Mouse (Mus musculus): ENCODE measurements around the gene Zfp599. TPM values are rescaled to one million over a fixed set of nuclear protein-coding genes. Genes with fewer than 3 reads are reported as not detected.

Gene Zfp599
- polyA plus RNA-seq, 1 experiment: 0.53 TPM

GRCm38 (mm10) chr9:22278733-22279132 is 19.0 kb upstream of the Zfp599 start:
- Histone ChIP-seq H3K4me2 (ENCODE audit: low read depth) (no peak overlapping the region), H3K79me2 (ENCODE audit: control insufficient read depth, insufficient read depth) (no peaks in the 10 kb centered on the region), H3K36me3 (ENCODE audit: control insufficient read depth, insufficient read depth) (peaks cover 69% of the 10 kb centered on the region), H3K27me3 (ENCODE audit: control insufficient read depth, insufficient read depth, insufficient read length) (no peaks in the 10 kb centered on the region), H3K4me3 (no peak overlapping the region), H3ac (ENCODE audit: control insufficient read depth, insufficient read length) (no peak overlapping the region)
- TF ChIP-seq TCF3 (IDR thresholded peaks at IDR 0.05; ENCODE audit: insufficient read length, low read depth): no peak
- no peak for TF ChIP-seq MYOD1 (IDR thresholded peaks at IDR 0.05; ENCODE audit: control insufficient read depth in 1 of 3, insufficient read length in 2 of 3, low read depth in 2 of 3)
- no peak for TF ChIP-seq TCF12 (IDR thresholded peaks at IDR 0.05; ENCODE audit: insufficient read depth, poor library complexity, severe bottlenecking)
- no peak for TF ChIP-seq SRF (IDR thresholded peaks at IDR 0.05; ENCODE audit: control insufficient read depth, insufficient read length, low read depth)
- no peak for TF ChIP-seq USF1 (IDR thresholded peaks at IDR 0.05; ENCODE audit: low read depth)
- no peak for TF ChIP-seq E2F4 (IDR thresholded peaks at IDR 0.05; ENCODE audit: insufficient read depth)
- no peak for TF ChIP-seq MYOG (IDR thresholded peaks at IDR 0.05; ENCODE audit: control insufficient read depth in 1 of 3, insufficient read depth in 1 of 3, insufficient read length in 2 of 3, low read depth in 2 of 3)
- TF ChIP-seq REST (IDR thresholded peaks at IDR 0.05; ENCODE audit: insufficient read depth, insufficient read length): no peak
- no peak for TF ChIP-seq CEBPB (IDR thresholded peaks at IDR 0.05; ENCODE audit: insufficient read depth, poor library complexity, severe bottlenecking)
- TF ChIP-seq POLR2AphosphoS2 (IDR thresholded peaks at IDR 0.05; ENCODE audit: insufficient read length, low read depth): no peak
- no peak for TF ChIP-seq MAX (IDR thresholded peaks at IDR 0.05; ENCODE audit: low read depth)
- TF ChIP-seq POLR2A (IDR thresholded peaks at IDR 0.05; ENCODE audit: insufficient read length, low read depth): no peak

- Histone ChIP-seq H3K4me3 (no peak overlapping the region), H3K36me3 (ENCODE audit: control insufficient read depth, insufficient read depth) (no peaks in the 10 kb centered on the region), H3K4me2 (ENCODE audit: low read depth) (no peak overlapping the region), H3K79me2 (ENCODE audit: control insufficient read depth, insufficient read depth) (no peaks in the 10 kb centered on the region), H3ac (ENCODE audit: control insufficient read depth, insufficient read length) (no peak overlapping the region), H3K27me3 (ENCODE audit: control insufficient read depth, insufficient read depth, insufficient read length) (no peaks in the 10 kb centered on the region)
- TF ChIP-seq POLR2AphosphoS2 (IDR thresholded peaks at IDR 0.05; ENCODE audit: insufficient read length, low read depth): no peak
- no peak for TF ChIP-seq TCF3 (IDR thresholded peaks at IDR 0.05; ENCODE audit: insufficient read length, low read depth)
- TF ChIP-seq USF1 (IDR thresholded peaks at IDR 0.05; ENCODE audit: low read depth): no peak
- TF ChIP-seq TCF12 (IDR thresholded peaks at IDR 0.05; ENCODE audit: insufficient read depth, poor library complexity, severe bottlenecking): no peak
- no peak for TF ChIP-seq REST (IDR thresholded peaks at IDR 0.05; ENCODE audit: insufficient read depth, insufficient read length)
- no peak for TF ChIP-seq MAX (IDR thresholded peaks at IDR 0.05; ENCODE audit: low read depth)
- no peak for TF ChIP-seq POLR2A (IDR thresholded peaks at IDR 0.05; ENCODE audit: insufficient read length, low read depth)
- TF ChIP-seq MYOD1 (IDR thresholded peaks at IDR 0.05; ENCODE audit: control insufficient read depth in 1 of 3, insufficient read length in 2 of 3, low read depth in 2 of 3): no peak
- no peak for TF ChIP-seq CEBPB (IDR thresholded peaks at IDR 0.05; ENCODE audit: insufficient read depth, poor library complexity, severe bottlenecking)
- no peak for TF ChIP-seq E2F4 (IDR thresholded peaks at IDR 0.05; ENCODE audit: insufficient read depth)
- TF ChIP-seq SRF (IDR thresholded peaks at IDR 0.05; ENCODE audit: control insufficient read depth, insufficient read length, low read depth): no peak
- no peak for TF ChIP-seq MYOG (IDR thresholded peaks at IDR 0.05; ENCODE audit: control insufficient read depth in 1 of 3, insufficient read depth in 1 of 3, insufficient read length in 2 of 3, low read depth in 2 of 3)
Measured at GRCm38 (mm10) chr9:22268886-22269285, 9.2 kb upstream of the Zfp599 start.

GRCm38 (mm10) chr9:22262611-22263010 is 2.9 kb upstream of the Zfp599 start:
- no peak overlapping the region for H3K4me3 ChIP-seq
- TF ChIP-seq CEBPB (IDR thresholded peaks at IDR 0.05; ENCODE audit: insufficient read depth, poor library complexity, severe bottlenecking) (no peak), POLR2A (IDR thresholded peaks at IDR 0.05; ENCODE audit: insufficient read length, low read depth) (no peak), MYOG (IDR thresholded peaks at IDR 0.05; ENCODE audit: control insufficient read depth in 1 of 3, insufficient read depth in 1 of 3, insufficient read length in 2 of 3, low read depth in 2 of 3) (no peak), TCF3 (IDR thresholded peaks at IDR 0.05; ENCODE audit: insufficient read length, low read depth) (no peak), POLR2AphosphoS2 (IDR thresholded peaks at IDR 0.05; ENCODE audit: insufficient read length, low read depth) (no peak), TCF12 (IDR thresholded peaks at IDR 0.05; ENCODE audit: insufficient read depth, poor library complexity, severe bottlenecking) (no peak), E2F4 (IDR thresholded peaks at IDR 0.05; ENCODE audit: insufficient read depth) (no peak), MYOD1 (IDR thresholded peaks at IDR 0.05; ENCODE audit: control insufficient read depth in 1 of 3, insufficient read length in 2 of 3, low read depth in 2 of 3) (no peak), SRF (IDR thresholded peaks at IDR 0.05; ENCODE audit: control insufficient read depth, insufficient read length, low read depth) (no peak), USF1 (IDR thresholded peaks at IDR 0.05; ENCODE audit: low read depth) (no peak), MAX (IDR thresholded peaks at IDR 0.05; ENCODE audit: low read depth) (no peak), REST (IDR thresholded peaks at IDR 0.05; ENCODE audit: insufficient read depth, insufficient read length) (no peak)
- H3K27me3 ChIP-seq (ENCODE audit: control insufficient read depth, insufficient read depth, insufficient read length): no peaks in the 10 kb centered on the region
- H3ac ChIP-seq (ENCODE audit: control insufficient read depth, insufficient read length): no peak overlapping the region
- H3K36me3 ChIP-seq (ENCODE audit: control insufficient read depth, insufficient read depth): no peaks in the 10 kb centered on the region
- no peaks in the 10 kb centered on the region for H3K79me2 ChIP-seq (ENCODE audit: control insufficient read depth, insufficient read depth)
- H3K4me2 ChIP-seq (ENCODE audit: low read depth): no peak overlapping the region

- Histone ChIP-seq H3ac (ENCODE audit: control insufficient read depth, insufficient read length) (no peak overlapping the region), H3K4me2 (ENCODE audit: low read depth) (no peak overlapping the region), H3K36me3 (ENCODE audit: control insufficient read depth, insufficient read depth) (no peaks in the 10 kb centered on the region), H3K27me3 (ENCODE audit: control insufficient read depth, insufficient read depth, insufficient read length) (no peaks in the 10 kb centered on the region), H3K79me2 (ENCODE audit: control insufficient read depth, insufficient read depth) (no peaks in the 10 kb centered on the region), H3K4me3 (no peak overlapping the region)
- TF ChIP-seq REST (IDR thresholded peaks at IDR 0.05; ENCODE audit: insufficient read depth, insufficient read length): no peak
- TF ChIP-seq MYOD1 (IDR thresholded peaks at IDR 0.05; ENCODE audit: control insufficient read depth in 1 of 3, insufficient read length in 2 of 3, low read depth in 2 of 3): no peak
- no peak for TF ChIP-seq USF1 (IDR thresholded peaks at IDR 0.05; ENCODE audit: low read depth)
- no peak for TF ChIP-seq POLR2AphosphoS2 (IDR thresholded peaks at IDR 0.05; ENCODE audit: insufficient read length, low read depth)
- no peak for TF ChIP-seq POLR2A (IDR thresholded peaks at IDR 0.05; ENCODE audit: insufficient read length, low read depth)
- no peak for TF ChIP-seq TCF12 (IDR thresholded peaks at IDR 0.05; ENCODE audit: insufficient read depth, poor library complexity, severe bottlenecking)
- TF ChIP-seq MAX (IDR thresholded peaks at IDR 0.05; ENCODE audit: low read depth): no peak
- TF ChIP-seq CEBPB (IDR thresholded peaks at IDR 0.05; ENCODE audit: insufficient read depth, poor library complexity, severe bottlenecking): no peak
- no peak for TF ChIP-seq MYOG (IDR thresholded peaks at IDR 0.05; ENCODE audit: control insufficient read depth in 1 of 3, insufficient read depth in 1 of 3, insufficient read length in 2 of 3, low read depth in 2 of 3)
- no peak for TF ChIP-seq E2F4 (IDR thresholded peaks at IDR 0.05; ENCODE audit: insufficient read depth)
- TF ChIP-seq SRF (IDR thresholded peaks at IDR 0.05; ENCODE audit: control insufficient read depth, insufficient read length, low read depth): no peak
- TF ChIP-seq TCF3 (IDR thresholded peaks at IDR 0.05; ENCODE audit: insufficient read length, low read depth): no peak
Measured at GRCm38 (mm10) chr9:22261594-22261993, 1.9 kb upstream of the Zfp599 start.
